Comparison of ENCODE assay signal across 18 mouse cellular contexts in genomic region chr5:6517337-6517736, GRCm38 (mm10).
"Had no signal": no experiment of that assay in that cellular context is flagged by ENCODE, and none has a peak within 500 bp of the region (broad histone marks: within the 10 kb centered on the region; RNA-seq: fewer than 3 reads in every experiment).

No protein-coding gene starts in this region.

- H3K36me3 ChIP-seq: lung, embryonic 15.5 days; midbrain, embryonic 13.5 days; midbrain, embryonic 15.5 days; neural tube, embryonic 13.5 days; stomach, embryonic 15.5 days had no signal

- ATAC-seq: liver, postnatal 0 days; lung, postnatal 0 days; midbrain, embryonic 13.5 days; midbrain, embryonic 15.5 days had no signal

- DNase-seq: liver, postnatal 0 days; lung, adult 2 months; lung, postnatal 14 days; lung, postnatal 36 days; right cerebral cortex, postnatal 14 days; thymus, adult 2 months; thymus, postnatal 25 days; thymus, postnatal 4 days had no signal

- H3K9me3 ChIP-seq: lung, embryonic 15.5 days; megakaryocyte, embryonic 14.5 days; midbrain, embryonic 13.5 days; midbrain, embryonic 15.5 days; neural tube, embryonic 13.5 days; stomach, embryonic 15.5 days had no signal

- H3K27ac ChIP-seq: lung, embryonic 15.5 days; macrophage; midbrain, embryonic 13.5 days; midbrain, embryonic 15.5 days; neural tube, embryonic 13.5 days; stomach, embryonic 15.5 days; stomach, postnatal 0 days had no signal

- H3K4me2 ChIP-seq: lung, embryonic 15.5 days; midbrain, embryonic 11.5 days; midbrain, embryonic 13.5 days; midbrain, embryonic 15.5 days; neural tube, embryonic 13.5 days; stomach, embryonic 15.5 days had no signal

- H3K9ac ChIP-seq: liver, postnatal 0 days; lung, embryonic 15.5 days; midbrain, embryonic 13.5 days; midbrain, embryonic 15.5 days; neural tube, embryonic 13.5 days; stomach, embryonic 15.5 days had no signal

- H3K4me1 ChIP-seq: lung, embryonic 15.5 days; megakaryocyte, embryonic 14.5 days; midbrain, embryonic 13.5 days; midbrain, embryonic 15.5 days; neural tube, embryonic 13.5 days; stomach, embryonic 15.5 days had no signal

- H3K27me3 ChIP-seq: lung, embryonic 15.5 days; megakaryocyte, embryonic 14.5 days; midbrain, embryonic 13.5 days; midbrain, embryonic 15.5 days; neural tube, embryonic 13.5 days; stomach, embryonic 15.5 days had no signal

- H3K4me3 ChIP-seq: lung, embryonic 15.5 days; megakaryocyte, embryonic 14.5 days; midbrain, embryonic 13.5 days; midbrain, embryonic 15.5 days; neural tube, embryonic 13.5 days; stomach, embryonic 15.5 days had no signal
